Mouse (Mus musculus) heart, embryonic 15.5 days (tissue): ENCODE data around the gene Mymx. TPM values are rescaled to one million over a fixed set of nuclear protein-coding genes. Genes with fewer than 3 reads are reported as not detected.

Experiments used
- ATAC-seq: fragments of 200-750 bp; cut with Nextera tagmentation; replicated peaks from 2 replicates; pipeline ENCODE4 v1.8.0; 2017; ENCODE audit warnings: low read depth, moderate TSS enrichment; ENCODE audit not compliant: insufficient number of reproducible peaks, insufficient read depth, low FRiP score
- H3K27ac ChIP-seq: fragments of 300-500 bp; sonication (generic); 2 replicates; pipeline ENCODE4 v1.5.1; 2015; ENCODE audit warnings: mild to moderate bottlenecking, inconsistent platforms
- H3K27me3 ChIP-seq: fragments of 300-500 bp; sonication (generic); 2 replicates; pipeline ENCODE4 v1.6.1; 2015; ENCODE audit warnings: inconsistent platforms
- H3K36me3 ChIP-seq: fragments of 300-500 bp; sonication (generic); 2 replicates; pipeline ENCODE4 v1.6.1; 2015; ENCODE audit warnings: mild to moderate bottlenecking, inconsistent platforms
- H3K4me1 ChIP-seq: fragments of 300-500 bp; sonication (generic); replicated peaks from 2 replicates; pipeline ENCODE4 v1.6.1; 2015; ENCODE audit warnings: inconsistent platforms
- H3K4me2 ChIP-seq: fragments of 300-500 bp; sonication (generic); 2 replicates; pipeline ENCODE4 v1.6.1; 2015; ENCODE audit warnings: inconsistent platforms, mild to moderate bottlenecking, moderate library complexity
- H3K4me3 ChIP-seq: fragments of 300-500 bp; sonication (generic); 2 replicates; pipeline ENCODE4 v1.5.1; 2015; ENCODE audit warnings: mild to moderate bottlenecking, inconsistent platforms
- H3K9ac ChIP-seq: fragments of 300-500 bp; sonication (generic); 2 replicates; pipeline ENCODE4 v1.6.1; 2015; ENCODE audit warnings: mild to moderate bottlenecking, inconsistent platforms
- H3K9me3 ChIP-seq: fragments of 300-500 bp; sonication (generic); replicated peaks from 2 replicates; pipeline ENCODE4 v1.6.1; 2016; ENCODE audit warnings: inconsistent platforms
- WGBS: fragments of 180-500 bp; shearing (Covaris S2); methylation state at CpG from one replicate; pipeline ENCODE4 v1.1.7; 2015; ENCODE audit warnings: mixed read lengths; 5-methylcytosine and 5-hydroxymethylcytosine counted together
- polyA plus RNA-seq: library from polyadenylated mRNA; unstranded; fragments of >200 nt; fragmentation: Nextera tagmentation; extraction: Ambion mirVana; gene quantifications from 2 replicates; pipeline ENCODE4 v1.2.1, GENCODE M21; 2015

Gene Mymx
- polyA plus RNA-seq, 1 experiment from 2014 or later: 0.16 TPM

DNA sequence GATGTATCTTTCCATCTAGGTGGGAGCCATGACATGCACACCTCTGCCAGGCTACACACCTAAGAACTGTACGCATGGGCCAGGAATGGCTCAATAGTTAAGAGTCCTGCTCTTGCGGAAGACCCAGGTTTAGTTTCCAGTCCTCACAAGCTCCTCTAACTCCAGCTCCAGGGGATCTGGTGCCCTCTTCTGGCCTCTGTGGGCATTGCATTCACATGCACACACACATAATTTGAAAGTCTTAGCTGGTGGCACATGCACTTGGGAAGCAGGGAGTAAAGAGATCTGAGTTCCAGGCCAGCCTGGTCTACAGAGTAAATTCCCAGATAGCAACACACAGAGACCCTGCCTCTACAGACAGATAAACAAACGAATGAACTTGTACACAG is 15.5 kb downstream of the Mymx start:
- WGBS: 98% methylated on average over 3 of the region's 3 CpGs
- ATAC-seq: no peak
- H3K27ac ChIP-seq: no peak overlapping the region

DNA sequence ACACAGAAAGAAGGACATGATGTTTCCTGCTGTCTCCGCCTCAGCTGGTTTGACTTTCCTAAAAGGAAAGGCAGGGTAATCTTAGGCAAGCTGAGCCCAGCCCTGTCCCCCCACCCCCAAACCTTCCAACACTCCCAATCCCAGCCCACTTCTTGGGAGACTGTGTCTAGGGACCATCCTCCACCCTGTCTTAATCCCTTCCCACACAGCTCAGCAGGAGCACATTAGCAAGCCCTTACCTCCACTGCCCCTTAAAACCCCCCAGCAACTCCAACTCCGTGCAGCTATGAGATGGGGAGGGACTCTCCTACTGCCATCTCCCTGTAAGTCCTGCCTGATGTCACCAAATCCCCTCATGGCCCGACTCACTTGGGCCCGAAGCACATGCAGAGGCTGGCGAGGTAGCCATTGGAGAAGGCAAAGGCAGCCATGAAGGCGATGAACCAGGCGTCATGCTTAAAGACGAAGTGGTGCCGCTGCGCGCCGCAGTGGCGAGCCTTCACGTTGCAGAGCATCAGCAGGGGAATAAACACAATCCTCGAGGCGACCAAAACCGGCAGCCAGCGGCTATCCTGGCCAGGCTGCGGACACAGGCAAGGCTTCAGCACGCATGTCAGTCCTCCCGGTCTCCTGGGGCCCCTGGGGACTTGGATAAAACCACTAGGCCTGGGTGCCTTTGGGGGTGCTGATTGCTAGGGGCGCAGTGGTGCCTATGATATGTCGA is 16.0 kb downstream of the Mymx start:
- peaks cover 33% of the 10 kb centered on the region for H3K36me3 ChIP-seq
- no peak overlapping the region for H3K4me3 ChIP-seq
- no peaks in the 10 kb centered on the region for H3K27me3 ChIP-seq
- H3K9ac ChIP-seq: 0 out of 2 replicates have a peak overlapping the region, but pooled peaks have one; percentile 3
- no peak for ATAC-seq
- H3K9me3 ChIP-seq: 0 out of 2 replicates have a peak, but pooled peaks cover 6% of the 10 kb centered on the region
- H3K27ac ChIP-seq: peak overlapping the region; percentile 91
- WGBS: 65% methylated on average over 23 of the region's 23 CpGs
- H3K4me2 ChIP-seq: no peak overlapping the region; the same call in 1 of the 2 replicates
- H3K4me1 ChIP-seq: peaks cover 42% of the 10 kb centered on the region

More for the DNA sequence above, 15.5 kb downstream of the Mymx start:
- no peak overlapping the region for H3K4me3 ChIP-seq
- no peaks in the 10 kb centered on the region for H3K27me3 ChIP-seq
- H3K4me1 ChIP-seq: peaks cover 44% of the 10 kb centered on the region
- no peak overlapping the region for H3K4me2 ChIP-seq
- H3K36me3 ChIP-seq: peaks cover 33% of the 10 kb centered on the region
- H3K9ac ChIP-seq: no peak overlapping the region
- 0 out of 2 replicates have a peak, but pooled peaks cover 6% of the 10 kb centered on the region for H3K9me3 ChIP-seq

DNA sequence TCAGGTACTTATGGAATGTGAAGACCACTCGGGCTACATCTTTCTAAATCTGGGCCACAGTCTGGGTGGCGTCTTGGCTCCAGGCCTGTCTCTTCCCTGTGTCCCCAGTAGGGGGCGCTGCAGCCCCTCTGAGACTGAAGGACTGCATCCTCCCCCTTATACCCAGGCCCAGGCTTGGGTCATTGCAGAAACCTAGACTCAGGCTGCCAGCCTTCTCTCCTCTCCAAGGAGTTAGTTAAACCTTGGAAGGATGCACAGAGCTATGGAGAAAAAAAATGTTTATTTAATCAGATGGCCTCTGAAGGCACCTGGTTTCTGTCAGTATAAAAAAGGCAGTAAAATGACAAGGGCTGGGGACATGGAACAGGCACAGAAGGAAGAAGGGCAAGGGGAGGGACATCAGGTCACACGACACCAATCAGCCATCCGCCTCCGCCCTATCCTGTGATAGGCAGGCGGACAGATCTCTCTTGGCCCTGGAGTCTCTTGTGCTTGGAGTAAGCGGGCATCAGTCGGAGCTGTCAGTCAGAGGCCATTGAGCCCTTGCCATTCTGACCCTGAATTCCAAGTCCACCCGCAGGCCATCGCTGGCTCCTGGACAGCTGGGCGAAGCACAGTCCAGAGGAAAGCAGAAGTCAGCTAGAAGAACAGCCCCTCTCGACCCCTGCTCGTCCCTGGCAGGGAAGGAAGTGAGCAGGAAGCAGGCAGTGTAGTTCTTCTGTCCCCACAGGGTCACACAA is 16.8 kb downstream of the Mymx start:
- Histone ChIP-seq H3K36me3 (peaks cover 33% of the 10 kb centered on the region), H3K9ac (0 out of 2 replicates have a peak overlapping the region, but pooled peaks have one; percentile 3), H3K4me2 (peak overlapping the region; percentile 37), H3K9me3 (0 out of 2 replicates have a peak, but pooled peaks cover 6% of the 10 kb centered on the region), H3K27ac (peak overlapping the region; percentile 91), H3K27me3 (no peaks in the 10 kb centered on the region), H3K4me3 (no peak overlapping the region), H3K4me1 (peaks cover 46% of the 10 kb centered on the region)
- 18% methylated on average over 14 of the region's 14 CpGs for WGBS
- ATAC-seq: peak; percentile 85

DNA sequence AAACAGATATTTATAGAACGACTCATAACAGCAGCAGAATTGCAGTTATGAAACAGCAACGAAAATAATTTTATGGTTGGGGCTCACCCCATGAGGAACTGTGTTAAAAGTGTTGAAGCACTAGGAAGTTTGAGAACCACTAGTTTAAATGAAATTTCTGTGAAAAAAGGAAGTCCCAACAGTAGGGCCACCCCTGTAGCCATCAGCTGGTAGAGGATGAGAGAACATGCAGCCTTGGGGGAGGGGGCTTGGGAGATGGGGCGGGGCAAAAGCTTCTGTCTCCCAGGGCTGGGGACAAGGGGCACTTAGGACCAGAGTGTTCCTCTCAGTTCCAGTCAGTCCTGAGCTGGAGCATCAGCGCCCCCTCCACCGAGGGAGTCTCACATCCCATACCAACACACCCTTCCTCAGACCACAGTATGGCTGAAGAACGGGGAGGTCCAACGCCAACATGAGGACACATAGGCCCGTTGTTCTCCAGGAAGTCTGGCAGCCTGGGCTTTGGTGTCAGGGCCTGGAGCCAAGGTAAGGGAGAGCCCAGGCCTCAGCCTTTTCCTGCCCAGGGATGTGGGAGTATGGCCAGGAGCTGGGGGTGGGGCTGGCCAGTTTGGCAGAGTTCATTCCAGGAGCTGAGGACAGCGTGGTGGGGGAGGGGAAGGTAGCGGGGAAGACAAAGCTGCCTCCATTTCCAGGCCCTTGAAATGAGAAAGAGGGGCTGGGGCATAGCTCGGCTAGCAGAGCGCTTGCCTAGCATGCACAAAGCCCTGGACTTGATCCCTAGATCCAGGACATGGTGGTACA is 17.6 kb downstream of the Mymx start:
- 29% methylated on average over 12 of the region's 12 CpGs for WGBS
- H3K4me1 ChIP-seq: peaks cover 46% of the 10 kb centered on the region
- peaks cover 25% of the 10 kb centered on the region for H3K36me3 ChIP-seq
- ATAC-seq: peak; percentile 65
- peak overlapping the region; percentile 91 for H3K27ac ChIP-seq
- 0 out of 2 replicates have a peak, but pooled peaks cover 6% of the 10 kb centered on the region for H3K9me3 ChIP-seq
- peak overlapping the region; percentile 37 for H3K4me2 ChIP-seq
- H3K9ac ChIP-seq: no peak overlapping the region
- no peaks in the 10 kb centered on the region for H3K27me3 ChIP-seq
- H3K4me3 ChIP-seq: no peak overlapping the region

DNA sequence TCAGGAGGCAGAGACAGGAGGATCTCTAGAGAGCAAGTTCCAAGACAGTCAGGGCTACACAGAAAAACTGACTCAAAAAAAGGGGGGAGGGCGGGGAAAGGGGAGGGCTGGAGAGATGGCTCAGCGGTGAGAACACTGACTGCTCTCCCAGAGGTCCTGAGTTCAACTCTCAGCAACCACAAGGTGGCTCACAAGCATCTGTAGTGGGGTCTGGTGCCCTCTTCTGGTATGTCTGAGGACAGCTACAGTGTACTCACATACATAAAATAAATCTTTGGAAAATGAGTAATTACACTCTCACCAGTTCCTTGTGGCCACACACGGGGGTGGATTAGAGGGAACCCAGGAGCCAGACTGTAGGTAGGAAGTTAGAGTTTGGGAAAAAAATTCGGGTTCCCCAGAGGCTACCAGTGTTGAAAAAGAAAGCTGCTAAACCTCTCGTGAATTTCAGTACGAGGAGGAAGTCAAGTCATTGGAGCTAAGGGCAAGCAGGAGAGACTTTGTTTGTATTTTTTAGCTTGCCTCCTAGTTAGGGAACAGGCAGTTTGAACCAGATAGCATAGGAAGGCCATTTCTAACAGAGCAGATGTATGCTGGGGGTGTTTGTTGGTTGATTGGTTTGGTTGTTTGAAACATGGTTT is 19.1 kb downstream of the Mymx start:
- H3K4me1 ChIP-seq: peaks cover 57% of the 10 kb centered on the region
- 64% methylated on average over 6 of the region's 6 CpGs for WGBS
- H3K36me3 ChIP-seq: peaks cover 14% of the 10 kb centered on the region
- no peaks in the 10 kb centered on the region for H3K27me3 ChIP-seq
- no peak overlapping the region for H3K4me3 ChIP-seq
- no peak for ATAC-seq
- H3K9me3 ChIP-seq: 0 out of 2 replicates have a peak, but pooled peaks cover 6% of the 10 kb centered on the region
- H3K4me2 ChIP-seq: no peak overlapping the region
- no peak overlapping the region for H3K9ac ChIP-seq
- H3K27ac ChIP-seq: no peak overlapping the region

DNA sequence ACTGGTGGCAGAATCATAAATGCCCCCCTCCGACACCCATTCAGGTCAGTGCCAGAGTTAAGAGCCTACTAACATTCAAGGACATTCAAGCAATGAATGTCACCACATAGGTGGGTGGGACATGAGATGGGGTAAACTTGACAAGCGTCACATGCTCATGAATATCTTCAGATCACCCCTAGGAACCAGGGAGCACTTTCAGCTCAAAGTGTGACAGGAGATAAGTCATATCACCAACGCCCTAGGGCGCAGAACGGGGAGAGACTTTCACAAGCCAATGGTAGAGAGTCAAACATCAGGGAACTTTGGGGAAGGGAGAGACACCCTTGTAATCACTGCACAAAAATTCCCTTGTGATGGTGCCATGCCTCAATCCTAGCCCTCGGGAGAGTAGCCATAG is 19.7 kb downstream of the Mymx start:
- H3K4me3 ChIP-seq: no peak overlapping the region
- no peak overlapping the region for H3K9ac ChIP-seq
- peaks cover 8% of the 10 kb centered on the region for H3K36me3 ChIP-seq
- H3K9me3 ChIP-seq: 0 out of 2 replicates have a peak, but pooled peaks cover 6% of the 10 kb centered on the region
- 73% methylated on average over 6 of the region's 6 CpGs for WGBS
- H3K27ac ChIP-seq: no peak overlapping the region
- no peak for ATAC-seq
- no peaks in the 10 kb centered on the region for H3K27me3 ChIP-seq
- no peak overlapping the region for H3K4me2 ChIP-seq
- peaks cover 57% of the 10 kb centered on the region for H3K4me1 ChIP-seq

DNA sequence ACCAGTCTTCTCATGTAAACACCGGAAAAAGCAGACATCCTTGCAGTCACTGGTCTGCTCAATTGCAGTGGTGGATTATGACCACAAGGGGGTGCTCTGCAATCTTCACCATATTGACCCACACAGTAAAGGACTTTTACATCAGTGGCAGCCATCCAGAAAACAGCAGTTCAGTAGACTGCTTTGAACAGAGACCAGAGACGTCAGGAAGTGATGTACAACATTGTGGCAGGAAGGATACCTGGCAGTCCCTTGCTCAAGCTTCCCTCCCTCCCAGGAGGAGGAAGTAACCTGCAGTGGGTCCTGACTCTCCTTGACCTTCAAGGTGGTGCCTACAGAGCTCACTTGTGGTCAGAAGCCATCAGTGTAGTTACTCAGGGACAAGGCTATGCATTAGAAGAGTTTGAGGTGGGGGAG is 20.3 kb downstream of the Mymx start:
- 9% methylated on average over 2 of the region's 2 CpGs for WGBS
- ATAC-seq: no peak
- H3K27ac ChIP-seq: peak overlapping the region; percentile 59

DNA sequence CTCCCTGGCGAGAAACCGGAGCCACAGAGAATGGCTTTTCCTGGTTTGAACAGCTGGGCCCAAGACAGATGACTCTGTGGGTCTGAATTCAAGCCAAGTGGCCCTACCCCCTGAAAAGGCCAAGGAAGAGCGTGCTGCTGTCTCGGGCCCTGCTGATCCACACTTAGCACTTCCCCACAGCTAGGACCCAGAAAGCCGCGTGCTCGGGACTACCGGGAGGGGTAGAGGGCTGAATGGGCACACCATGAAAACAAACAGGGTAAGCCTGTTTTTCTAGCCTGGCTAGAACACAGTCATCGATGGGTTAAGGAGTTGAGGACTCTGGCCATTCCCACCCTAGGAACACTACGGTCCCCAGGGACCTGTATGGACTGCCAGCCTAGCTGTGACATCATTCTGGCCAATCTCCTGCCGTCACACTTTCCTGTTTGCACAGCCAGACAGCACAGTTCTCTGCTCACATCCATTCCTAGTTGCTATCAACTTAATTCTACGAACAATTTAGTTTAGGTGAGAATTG is 20.9 kb downstream of the Mymx start:
- Histone ChIP-seq H3K4me1 (peaks cover 53% of the 10 kb centered on the region), H3K9me3 (no peaks in the 10 kb centered on the region), H3K27me3 (no peaks in the 10 kb centered on the region), H3K27ac (peak overlapping the region; percentile 59), H3K9ac (no peak overlapping the region), H3K4me3 (no peak overlapping the region), H3K36me3 (no peaks in the 10 kb centered on the region), H3K4me2 (no peak overlapping the region)
- ATAC-seq: no peak
- WGBS: 42% methylated on average over 12 of the region's 12 CpGs

More for the DNA sequence above, 20.3 kb downstream of the Mymx start:
- Histone ChIP-seq H3K36me3 (peaks cover 2% of the 10 kb centered on the region), H3K4me3 (no peak overlapping the region), H3K9me3 (0 out of 2 replicates have a peak, but pooled peaks cover 2% of the 10 kb centered on the region), H3K27me3 (no peaks in the 10 kb centered on the region), H3K9ac (no peak overlapping the region), H3K4me1 (peaks cover 57% of the 10 kb centered on the region), H3K4me2 (no peak overlapping the region)

DNA sequence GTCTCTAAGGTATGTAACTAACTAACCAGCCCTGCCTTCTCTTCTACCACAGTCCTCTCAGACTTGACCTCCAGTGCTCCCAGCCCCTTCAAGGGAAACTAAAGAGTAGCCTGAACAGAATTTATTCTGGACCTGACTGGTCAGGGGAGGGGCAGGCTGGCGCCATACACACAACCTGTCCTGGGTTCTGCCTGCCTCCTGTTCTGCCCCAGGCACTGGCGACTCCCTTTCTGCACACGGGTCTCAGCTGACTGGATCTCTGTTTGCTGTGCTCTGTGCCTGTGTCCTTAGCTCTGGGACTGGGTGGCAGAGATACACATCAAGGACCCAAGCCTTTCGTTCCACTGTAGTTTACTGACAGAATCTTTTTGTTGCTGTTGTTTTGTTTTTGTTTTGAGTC is 22.3 kb downstream of the Mymx start:
- Histone ChIP-seq H3K4me2 (no peak overlapping the region), H3K9me3 (no peaks in the 10 kb centered on the region), H3K36me3 (no peaks in the 10 kb centered on the region), H3K9ac (no peak overlapping the region), H3K27me3 (no peaks in the 10 kb centered on the region), H3K27ac (no peak overlapping the region), H3K4me3 (no peak overlapping the region), H3K4me1 (peaks cover 48% of the 10 kb centered on the region)
- 85% methylated on average over 4 of the region's 4 CpGs for WGBS
- no peak for ATAC-seq

DNA sequence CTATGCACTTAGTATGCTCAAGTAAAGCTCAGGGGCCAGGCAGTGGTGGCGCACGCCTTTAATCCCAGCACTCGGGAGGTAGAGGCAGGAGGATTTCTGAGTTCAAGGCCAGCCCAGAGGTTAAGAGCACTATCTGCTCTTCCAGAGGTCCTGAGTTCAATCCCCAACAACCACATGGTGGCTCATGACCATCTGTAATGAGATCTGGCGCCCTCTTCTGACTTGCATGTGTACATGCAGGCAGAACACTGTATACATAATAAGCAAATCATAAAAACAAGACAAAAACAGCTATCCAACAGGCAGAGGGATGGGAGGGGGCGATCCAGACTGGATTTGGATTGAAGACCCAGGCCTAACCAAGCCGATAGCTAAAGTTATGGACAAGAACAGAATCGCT is 23.1 kb downstream of the Mymx start:
- Histone ChIP-seq H3K4me2 (no peak overlapping the region), H3K27me3 (no peaks in the 10 kb centered on the region), H3K4me3 (no peak overlapping the region), H3K4me1 (peaks cover 44% of the 10 kb centered on the region), H3K9me3 (no peaks in the 10 kb centered on the region), H3K27ac (peak overlapping the region; percentile 70), H3K9ac (no peak overlapping the region), H3K36me3 (no peaks in the 10 kb centered on the region)
- no peak for ATAC-seq
- WGBS: 77% methylated on average over 7 of the region's 7 CpGs
